Mouse (Mus musculus) adrenal gland, postnatal 10 days (tissue): ENCODE results near the gene Uhrf2. TPM values are rescaled to one million over a fixed set of nuclear protein-coding genes. Genes with fewer than 3 reads are reported as not detected.
"Not testable (repeated sequence)": the region's sequence is repeated elsewhere in the genome, so short reads cannot be mapped to it uniquely, and the experiment has no call there.

Experiments
- DNase-seq: peaks from one replicate; pipeline ENCODE4 v3.0.0; 2021; ENCODE audit warnings: mixed read lengths
- long read RNA-seq, 2 experiments: library from polyadenylated mRNA; stranded (forward); transcript quantifications; one replicate each; pipeline ENCODE4 v2.0.0; 2021
- total RNA-seq, 2 experiments: library from RNA; stranded (reverse); gene quantifications; 2 replicates each; pipeline ENCODE4 v1.2.3; 2021

Uhrf2 gene
- 10 to 100 TPM; 33.5 to 45.6 TPM for total RNA-seq
- long read RNA-seq, experiment 1, transcript Uhrf2-201 (16 exons, 3,536 nt) = major isoform, 16 of 28 reads
- long read RNA-seq, experiment 1, partial matches to known transcripts = 1 of 28 reads
- long read RNA-seq, experiment 1, other reads (novel, unspliced or antisense) = 8 of 28 reads
- long read RNA-seq, experiment 2, transcript Uhrf2-201 (16 exons, 3,536 nt) = major isoform, 11 of 15 reads
- long read RNA-seq, experiment 2, partial matches to known transcripts = 1 of 15 reads
- long read RNA-seq, experiment 2, other reads (novel, unspliced or antisense) = 2 of 15 reads

GRCm38 (mm10) chr19:30029894-30030635 lies at the start of gene Uhrf2:
Uhrf2 (plus strand) TSS chr19:30030513.
- peak; percentile 99 for DNase-seq

DNA sequence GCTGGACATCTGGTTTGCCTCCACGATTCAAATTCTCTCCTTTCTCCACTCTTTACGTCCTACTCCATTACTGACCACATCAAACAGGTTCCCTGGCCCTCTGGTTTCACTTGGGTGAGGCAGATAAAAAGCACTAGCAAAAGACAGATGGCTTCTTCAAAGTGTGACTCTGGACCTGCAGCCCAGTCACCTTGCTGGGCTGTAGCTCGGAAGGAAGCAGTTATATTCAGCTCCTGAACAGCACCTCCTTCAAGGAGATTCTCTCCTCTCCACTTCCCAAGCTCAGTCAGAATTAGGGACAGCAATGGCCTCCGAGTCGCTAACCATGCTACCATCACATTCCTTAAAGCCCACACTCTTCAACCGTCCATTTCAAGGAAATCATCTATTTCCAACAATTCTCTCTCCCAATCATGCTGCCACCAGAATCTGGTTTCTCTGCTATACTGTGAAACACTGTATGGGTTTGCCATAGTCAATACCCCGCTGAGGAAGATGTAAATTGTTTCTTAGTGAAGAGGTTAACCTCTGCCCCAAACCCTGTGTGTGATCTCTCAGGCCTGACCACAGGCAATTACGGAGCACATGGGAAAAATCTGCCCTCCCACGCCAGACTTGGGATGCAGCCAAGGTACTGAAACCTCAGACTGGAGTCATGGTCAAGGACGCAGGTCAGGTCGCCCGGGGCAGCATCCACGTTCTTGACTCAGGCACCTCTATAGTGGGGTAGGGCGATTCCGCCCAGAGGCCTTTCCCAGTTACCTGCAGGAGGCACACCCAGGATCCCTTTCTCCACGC lies 45.9 kb upstream of the Uhrf2 start:
- peak; percentile 66 for DNase-seq

DNA sequence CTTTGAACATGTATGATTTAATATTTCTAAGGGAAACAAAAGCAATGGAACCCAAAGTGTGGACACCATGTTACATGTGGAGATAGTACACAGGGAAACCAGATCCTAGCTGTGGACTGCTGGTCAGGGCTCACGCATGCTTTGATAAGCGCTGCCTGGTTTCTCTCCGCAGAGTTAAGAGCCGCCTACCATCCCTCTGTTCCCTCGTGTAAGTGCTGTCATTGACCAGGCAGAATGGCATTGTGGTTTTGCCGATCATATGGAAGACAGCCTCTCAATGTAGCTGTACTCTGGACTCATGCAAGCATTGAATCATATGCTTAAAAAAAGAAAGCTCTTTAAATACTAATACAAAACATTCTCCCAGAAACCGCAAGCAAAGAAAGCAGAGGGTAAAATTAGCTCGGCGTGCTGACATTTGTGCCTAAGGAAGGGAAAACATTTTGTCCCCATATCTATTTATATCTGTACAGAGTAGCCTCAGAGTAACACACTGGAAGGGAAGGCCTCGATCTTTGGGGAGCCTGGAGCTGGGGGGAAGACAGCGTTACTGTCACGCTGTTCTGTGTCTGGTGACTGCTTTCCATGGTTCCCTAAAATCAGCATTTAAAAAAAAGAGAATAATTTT lies 43.7 kb upstream of the Uhrf2 start:
- no peak for DNase-seq

DNA sequence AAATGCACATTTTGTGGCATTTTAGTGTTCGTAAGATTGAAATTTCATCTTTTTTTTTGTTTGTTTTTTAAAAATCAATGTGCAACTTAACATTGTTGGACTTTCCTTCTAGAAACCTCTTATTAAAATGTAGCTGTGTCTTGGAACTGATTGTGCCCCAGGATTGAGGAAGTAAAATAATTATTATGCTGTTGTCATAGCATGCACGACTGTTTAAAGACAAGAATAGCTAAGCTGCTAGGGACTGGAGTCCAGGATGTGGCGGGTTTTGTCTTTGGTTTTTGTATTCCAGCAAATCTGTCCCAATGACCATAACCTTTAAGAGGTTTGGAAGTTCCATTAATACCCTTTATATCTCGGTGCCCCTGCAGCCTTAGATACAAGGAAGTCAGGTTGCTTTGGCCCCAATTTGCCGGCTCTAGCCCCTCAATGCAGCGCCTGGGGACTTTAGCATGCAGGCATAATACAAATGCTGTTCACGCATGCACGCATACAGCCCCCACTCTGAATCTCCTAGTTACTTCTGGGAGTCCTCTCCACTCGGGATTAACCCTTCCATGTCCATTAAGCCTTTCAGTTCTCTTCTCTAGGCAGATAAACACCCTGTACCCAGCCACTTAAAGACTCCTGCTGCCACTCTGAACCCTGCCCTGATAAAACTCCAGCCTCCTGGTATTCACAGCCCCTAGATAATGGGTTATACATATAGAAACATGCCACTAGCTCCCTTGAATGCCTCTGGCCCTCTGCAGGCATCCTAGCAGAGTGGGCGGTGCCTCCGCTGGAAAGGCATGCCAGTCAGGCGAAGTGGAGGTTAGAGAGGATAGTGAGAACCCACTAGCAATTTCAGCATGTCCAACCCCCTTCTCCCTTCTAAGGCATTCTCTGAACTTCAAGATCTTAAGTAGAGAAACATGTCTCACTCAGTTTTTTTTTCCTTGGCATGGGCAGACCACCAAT lies 29.6 kb upstream of the Uhrf2 start:
- DNase-seq = no peak

DNA sequence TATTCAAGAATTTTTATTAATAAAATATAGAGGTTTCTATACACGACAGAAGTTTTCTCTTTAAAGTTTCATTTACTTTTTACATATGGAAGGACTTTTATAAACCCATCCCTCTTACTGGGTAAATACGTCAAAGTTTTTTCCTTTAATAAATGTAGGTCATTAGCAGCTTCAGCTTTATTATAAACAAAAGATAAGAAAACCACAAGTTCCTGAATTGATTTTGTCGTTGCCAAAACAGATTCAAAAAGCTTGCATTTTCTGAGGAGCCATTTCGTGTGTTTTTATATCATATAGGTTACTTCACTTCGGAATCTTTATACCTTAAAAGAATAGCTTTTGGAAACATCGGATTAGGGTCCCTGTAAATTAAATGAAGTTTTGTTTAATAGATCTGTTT lies 28.8 kb upstream of the Uhrf2 start:
- no peak for DNase-seq

GRCm38 (mm10) chr19:30003621-30004020 lies 26.7 kb upstream of the Uhrf2 start, which contains the start of gene Trpd52l3:
Trpd52l3 (plus strand) TSS chr19:30003790.
- DNase-seq = no peak

DNA sequence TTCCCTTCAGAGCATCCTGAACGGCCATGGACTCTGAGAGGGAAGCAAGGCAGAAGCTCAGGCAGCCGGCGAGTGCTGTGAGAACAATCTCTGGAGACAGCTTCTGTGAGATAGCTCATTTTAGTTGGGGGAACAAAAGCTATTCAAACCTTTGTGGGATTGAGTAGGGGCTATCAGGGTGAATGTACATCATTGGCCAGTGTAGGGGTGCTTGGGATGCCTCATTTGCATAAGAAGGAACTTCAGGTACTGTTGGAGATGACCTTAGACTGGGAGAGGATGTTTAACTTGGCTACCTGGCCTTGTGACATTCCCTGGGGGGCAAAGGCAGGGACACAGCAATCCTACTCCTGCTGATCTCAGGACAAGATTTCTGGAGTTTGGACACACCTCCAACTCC lies 23.9 kb upstream of the Uhrf2 start:
- no peak for DNase-seq

- no peak for DNase-seq
Observed at GRCm38 (mm10) chr19:30010520-30011296, 19.6 kb upstream of the Uhrf2 start.

DNA sequence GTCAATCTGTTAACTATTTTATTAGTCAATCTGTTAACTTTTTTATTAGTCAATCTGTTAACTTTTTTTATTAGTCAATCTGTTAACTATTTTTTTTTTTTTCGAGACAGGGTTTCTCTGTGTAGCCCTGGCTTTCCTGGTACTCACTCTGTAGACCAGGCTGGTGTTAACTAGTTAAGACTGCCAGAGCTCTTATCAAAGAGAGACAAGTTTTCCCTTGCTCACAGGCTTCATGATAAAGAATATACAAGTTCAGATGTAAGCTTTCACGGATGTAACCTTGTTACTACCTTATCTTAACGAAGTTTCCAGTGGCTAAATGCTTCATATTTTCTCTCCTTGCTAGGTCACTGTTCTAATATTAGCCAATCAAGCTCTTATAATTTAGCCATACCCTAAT lies 16.0 kb upstream of the Uhrf2 start:
- DNase-seq = no peak

- no peak for DNase-seq
Observed at GRCm38 (mm10) chr19:30016156-30016555, 14.2 kb upstream of the Uhrf2 start.

- not testable (repeated sequence) for DNase-seq
Observed at GRCm38 (mm10) chr19:30023419-30023818, 6.9 kb upstream of the Uhrf2 start.

- DNase-seq = no peak
Observed at GRCm38 (mm10) chr19:30029002-30029710, 1.2 kb upstream of the Uhrf2 start.

GRCm38 (mm10) chr19:30030636-30031467 lies 539 bp downstream of the Uhrf2 start:
- peak; percentile 48 for DNase-seq

DNA sequence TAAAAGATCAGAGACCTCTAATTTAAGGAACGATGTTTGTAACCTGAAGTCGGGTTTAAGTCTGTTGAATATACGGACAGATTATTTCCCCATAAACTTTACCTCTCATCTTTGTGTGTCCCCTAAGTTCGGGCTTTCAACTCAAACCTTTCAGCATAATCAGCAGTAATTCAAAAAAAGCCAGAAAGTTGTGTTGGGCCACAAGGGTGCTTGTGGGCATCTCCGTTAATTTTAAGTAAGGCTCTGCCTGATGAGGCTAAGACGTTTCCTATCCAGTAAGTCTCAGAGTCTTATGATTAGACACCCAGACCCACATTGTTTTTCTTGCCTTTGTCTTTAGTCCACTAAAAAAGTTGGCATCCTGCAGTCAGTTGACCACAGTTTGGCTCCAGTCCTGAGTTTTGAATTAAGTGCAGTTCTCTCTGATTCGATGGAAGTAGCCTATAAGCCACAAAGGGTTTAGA lies 1.2 kb downstream of the Uhrf2 start:
- DNase-seq = peak; percentile 20

- no peak for DNase-seq
Observed at GRCm38 (mm10) chr19:30032206-30032605, 1.9 kb downstream of the Uhrf2 start.

DNA sequence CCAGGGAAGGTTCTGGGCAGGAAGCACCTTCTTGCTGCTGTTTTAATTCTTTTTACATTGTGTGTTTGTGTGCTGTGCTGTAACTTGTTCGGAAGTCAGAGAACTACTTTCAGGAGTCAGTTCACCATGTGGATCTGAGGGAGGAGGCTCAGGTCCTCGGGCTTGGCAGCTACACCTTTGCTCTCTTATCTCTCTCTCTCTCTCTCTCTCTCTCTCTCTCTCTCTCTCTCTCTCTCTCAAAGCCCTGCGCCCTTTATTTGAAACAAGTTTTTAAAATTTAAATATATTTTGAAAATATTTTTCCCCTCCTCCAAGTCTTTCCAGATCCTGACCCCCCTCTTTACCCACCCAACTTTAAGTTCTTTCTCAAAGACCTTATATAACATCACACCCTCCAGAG lies 5.0 kb downstream of the Uhrf2 start:
- no peak for DNase-seq

- no peak for DNase-seq
Observed at GRCm38 (mm10) chr19:30043691-30044090, 13.4 kb downstream of the Uhrf2 start.

DNA sequence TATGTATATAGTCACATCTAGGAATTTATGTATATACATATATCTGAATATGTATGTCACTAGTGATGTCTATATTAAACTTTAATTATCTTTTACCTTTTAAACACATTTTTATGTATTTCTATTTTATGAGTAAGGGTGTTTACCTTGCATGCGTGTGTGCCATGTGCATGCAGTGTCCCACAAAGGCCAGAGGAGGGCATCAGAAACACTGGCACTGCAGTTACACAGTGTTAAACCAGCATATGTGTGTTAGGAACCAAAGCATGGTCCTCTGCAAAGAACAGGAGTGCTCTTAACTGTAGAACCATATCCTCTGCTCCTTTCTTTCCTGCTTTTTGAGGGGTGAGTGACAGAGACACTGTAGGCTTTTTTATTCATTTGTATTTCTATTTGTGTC lies 14.3 kb downstream of the Uhrf2 start:
- DNase-seq = no peak

GRCm38 (mm10) chr19:30045857-30046256 lies 15.5 kb downstream of the Uhrf2 start:
- DNase-seq = no peak
